Mouse (Mus musculus): ENCODE measurements around the gene Ddx19a.

GRCm38 (mm10) chr8:111033482-111034215, 36.0 kb upstream of the Ddx19a start:
- TF ChIP-seq CTCF (IDR thresholded peaks at IDR 0.05; ENCODE audit: low read depth) (no peak), EP300 (IDR thresholded peaks at IDR 0.05; ENCODE audit: low read depth) (peak; percentile 59)
